Mouse (Mus musculus): Measurements from ENCODE around the gene Rcn1.

Rcn1 gene

GRCm38 (mm10) chr2:105339993-105340392 is 59.1 kb downstream of the Rcn1 start:
- in situ Hi-C loops (cut with MboI; ENCODE audit: low sequenced_read_pairs) = no loop called here

- in situ Hi-C loops (cut with MboI; ENCODE audit: low sequenced_read_pairs) = no loop called here
Measured at GRCm38 (mm10) chr2:105337171-105337875, 61.8 kb downstream of the Rcn1 start.

- in situ Hi-C loops (cut with MboI; ENCODE audit: low sequenced_read_pairs) = no loop called here
Measured at GRCm38 (mm10) chr2:105336314-105337027, 62.6 kb downstream of the Rcn1 start.
